Mouse (Mus musculus) G1E-ER4 (cell line): Measurements from ENCODE around the gene Gaa. TPM values are rescaled to one million over a fixed set of nuclear protein-coding genes. Genes with fewer than 3 reads are reported as not detected.

Source experiments
- GATA1 ChIP-seq: IDR thresholded peaks from one replicate; pipeline ENCODE4 v1.8.0; 2012; ENCODE audit warnings: low read length, inconsistent platforms
- polyA plus RNA-seq: library from polyadenylated mRNA; stranded (reverse); fragments of >175 nt; gene quantifications from 2 replicates; pipeline ENCODE4 v1.2.3, GENCODE M21; 2012

Gene Gaa
- polyA plus RNA-seq, 1 experiment = 82.6 TPM

GRCm38 (mm10) chr11:119316720-119317119, 49.0 kb downstream of the Gaa start:
- TF ChIP-seq GATA1 = no peak

- TF ChIP-seq GATA1 = no peak
These were observed 54.8 kb downstream of the Gaa start for GRCm38 (mm10) chr11:119322521-119322920.

- no peak for TF ChIP-seq GATA1
These were observed 57.4 kb downstream of the Gaa start for GRCm38 (mm10) chr11:119325068-119325467.

DNA sequence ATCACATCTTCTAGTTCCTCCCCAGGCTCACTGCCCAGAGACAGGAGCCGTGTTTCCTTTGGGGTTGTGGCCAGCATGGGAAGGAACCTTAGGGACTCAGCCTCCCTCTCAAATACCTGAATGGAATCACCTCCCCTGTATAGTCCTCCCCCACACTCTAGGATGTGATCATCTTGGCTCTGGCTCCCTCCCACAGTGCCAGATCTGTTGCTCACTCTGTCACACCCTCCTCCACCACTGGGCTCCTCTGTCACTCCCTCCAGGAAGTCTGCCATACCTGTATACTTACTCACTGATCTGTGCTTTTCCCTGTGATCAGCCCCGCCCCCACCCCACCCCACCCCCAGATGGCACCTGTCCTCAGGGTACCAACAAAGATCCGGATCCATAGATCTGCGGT, 62.9 kb downstream of the Gaa start:
- no peak for TF ChIP-seq GATA1

DNA sequence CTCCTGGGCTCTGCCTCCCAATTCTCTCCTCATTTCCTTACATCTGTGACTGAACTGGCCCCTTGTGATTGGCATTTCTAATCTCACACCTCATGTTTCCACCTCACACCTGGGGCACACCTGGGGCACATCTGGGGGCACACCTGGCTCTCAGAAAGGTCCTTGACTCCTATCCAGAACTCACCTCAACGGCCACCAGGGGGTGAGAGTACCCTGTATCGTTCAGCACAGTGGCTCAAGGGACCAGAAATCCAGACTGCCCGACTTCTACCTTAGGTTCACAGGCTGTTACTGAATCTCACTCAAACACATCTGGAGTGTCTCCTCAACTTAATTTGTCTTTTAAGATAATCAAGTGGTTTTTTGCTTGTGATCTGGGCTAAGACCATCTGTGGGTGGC, 64.3 kb downstream of the Gaa start:
- TF ChIP-seq GATA1 = no peak

Other genes with a start within 250 kb of the Gaa start
- not detected in 2 replicates for gene Cbx2, start 244.9 kb upstream of the Gaa start, polyA plus RNA-seq
- not detected in 2 replicates for gene Cbx8, start 226.9 kb upstream of the Gaa start, polyA plus RNA-seq
- not detected in 2 replicates for gene Cbx4, start 181.7 kb upstream of the Gaa start, polyA plus RNA-seq
- not detected in 2 replicates for gene Tbc1d16, start 39.4 kb upstream of the Gaa start, polyA plus RNA-seq
- not detected in 2 replicates for gene Ccdc40, start 39.3 kb upstream of the Gaa start, polyA plus RNA-seq
- 210 and 240 TPM in 2 replicates for gene Eif4a3, start 32.2 kb downstream of the Gaa start, polyA plus RNA-seq
- not detected in 2 replicates for gene Card14, start 39.9 kb downstream of the Gaa start, polyA plus RNA-seq
- 28.8 and 33.0 TPM in 2 replicates for gene Sgsh, start 87.6 kb downstream of the Gaa start, polyA plus RNA-seq
- gene Slc26a11, start 87.7 kb downstream of the Gaa start, polyA plus RNA-seq = 2.4 and 2.7 TPM in 2 replicates
- gene Rnf213, start 125.2 kb downstream of the Gaa start, polyA plus RNA-seq = 2.2 and 3.0 TPM in 2 replicates
- gene Endov, start 223.5 kb downstream of the Gaa start, polyA plus RNA-seq = 18.8 and 25.0 TPM in 2 replicates